Comparison of ENCODE assay signal across 18 mouse cellular contexts in the genomic region with DNA sequence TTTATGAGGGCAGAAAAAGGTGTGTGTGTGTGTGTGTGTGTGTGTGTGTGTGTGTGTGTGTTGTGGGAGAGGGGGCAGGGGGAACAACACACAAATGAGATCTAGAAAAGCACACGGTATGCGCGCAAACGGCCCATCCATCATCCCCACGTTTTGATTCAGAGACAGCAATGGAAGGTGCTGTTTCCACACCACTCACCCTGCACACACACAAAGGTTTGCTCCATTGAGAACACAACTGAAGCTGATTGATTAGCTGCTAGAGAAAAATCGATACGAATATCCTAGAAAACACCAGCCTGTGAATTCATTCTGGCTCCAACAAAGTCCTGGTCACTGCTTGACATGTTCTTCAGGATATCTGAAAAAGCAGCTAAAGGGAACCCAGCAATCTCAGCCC.
DNase-seq lines count a peak whose midpoint lies in the region; ATAC-seq and TF ChIP-seq lines count a peak whose summit lies in the region.
"Had no signal": no experiment of that assay in that cellular context is flagged by ENCODE, and none has a peak within 500 bp of the region (broad histone marks: within the 10 kb centered on the region; RNA-seq: fewer than 3 reads in every experiment).

No protein-coding gene starts in this region.

- TF ChIP-seq POLR2A in heart, adult 2 months (IDR thresholded peaks at IDR 0.05; ENCODE audit: insufficient read depth, low read depth, low read length) = no peak

- no peaks in the 10 kb centered on the region for H3K4me1 ChIP-seq in heart, adult 2 months (ENCODE audit: control insufficient read depth, insufficient read depth, low read length)
- H3K4me1 ChIP-seq in midbrain, embryonic 10.5 days = no peaks in the 10 kb centered on the region
- H3K4me1 ChIP-seq in midbrain, embryonic 16.5 days (ENCODE audit: control insufficient read depth, insufficient read depth, low read length) = no peaks in the 10 kb centered on the region
- no peaks in the 10 kb centered on the region for H3K4me1 ChIP-seq in neural tube, embryonic 12.5 days

- no peak overlapping the region for H3K4me3 ChIP-seq in heart, adult 2 months
- H3K4me3 ChIP-seq in midbrain, embryonic 10.5 days = no peak overlapping the region
- H3K4me3 ChIP-seq in midbrain, embryonic 16.5 days (ENCODE audit: low read depth, low read length) = no peak overlapping the region
- H3K4me3 ChIP-seq in neural tube, embryonic 12.5 days = no peak overlapping the region
- H3K4me3 ChIP-seq: embryonic facial prominence, embryonic 10.5 days; forebrain, embryonic 13.5 days; heart, embryonic 13.5 days had no signal

- intact Hi-C loops in heart, adult 2 months (cut with DNase I) = no loop called here

- H3K9me3 ChIP-seq in midbrain, embryonic 10.5 days (replicated peaks) = no peaks in the 10 kb centered on the region
- H3K9me3 ChIP-seq in midbrain, embryonic 16.5 days (replicated peaks; ENCODE audit: control insufficient read depth, low read length, poor library complexity, severe bottlenecking) = no peaks in the 10 kb centered on the region
- H3K9me3 ChIP-seq in neural tube, embryonic 12.5 days = no peaks in the 10 kb centered on the region
- H3K9me3 ChIP-seq: embryonic facial prominence, embryonic 10.5 days; forebrain, embryonic 13.5 days; heart, embryonic 13.5 days had no signal

- H3K27me3 ChIP-seq in heart, adult 2 months (ENCODE audit: control insufficient read depth, insufficient read depth, low read length) = no peaks in the 10 kb centered on the region
- no peaks in the 10 kb centered on the region for H3K27me3 ChIP-seq in midbrain, embryonic 10.5 days (ENCODE audit: low read depth, poor library complexity, severe bottlenecking)
- no peaks in the 10 kb centered on the region for H3K27me3 ChIP-seq in midbrain, embryonic 16.5 days (ENCODE audit: control insufficient read depth, insufficient read depth, low read depth, low read length)
- no peaks in the 10 kb centered on the region for H3K27me3 ChIP-seq in neural tube, embryonic 12.5 days (replicated peaks)
- H3K27me3 ChIP-seq: forebrain, embryonic 13.5 days; heart, embryonic 13.5 days had no signal

- 89% methylated on average over 7 of the region's 7 CpGs for WGBS in heart, adult 2 months
- 87% methylated on average over 7 of the region's 7 CpGs for WGBS in midbrain, embryonic 10.5 days
- 78% methylated on average over 7 of the region's 7 CpGs for WGBS in midbrain, embryonic 16.5 days
- 51% methylated on average over 7 of the region's 7 CpGs for WGBS in neural tube, embryonic 12.5 days

- H3K79me2 ChIP-seq in heart, adult 2 months (replicated peaks; ENCODE audit: control insufficient read depth, insufficient read depth, low read length) = no peaks in the 10 kb centered on the region

- ATAC-seq in midbrain, embryonic 16.5 days = no peak
- 0 out of 2 replicates have a peak, but pooled peaks have one; percentile 29 for ATAC-seq in neural tube, embryonic 12.5 days (ENCODE audit: low FRiP score, low read depth)
- ATAC-seq: forebrain, embryonic 13.5 days; forebrain, postnatal 0 days had no signal

- peak; percentile 41 for DNase-seq in heart, adult 11 months
- no peak for DNase-seq in heart, adult 2 months
- no peak for DNase-seq in midbrain, embryonic 10.5 days (ENCODE audit: low spot score)
- no peak for DNase-seq in neural tube, embryonic 10.5 days (ENCODE audit: extremely low spot score, low spot score)
- DNase-seq in right cerebral cortex, adult 18-20 months = no peak
- no peak for DNase-seq in urinary bladder, postnatal 4 days (ENCODE audit: low spot score in 2 of 2)
- DNase-seq: adrenal gland, postnatal 10 days; cerebellum, adult 11-12 months; cerebellum, adult 9-10 months; cerebellum, postnatal 25 days; forebrain, postnatal 0 days; gastrocnemius, postnatal 14 days; heart, postnatal 36 days had no signal

- TF ChIP-seq CTCF in heart, adult 2 months (IDR thresholded peaks at IDR 0.05) = no peak

- H3K9ac ChIP-seq in heart, adult 2 months (ENCODE audit: low read depth, low read length) = no peak overlapping the region
- H3K9ac ChIP-seq in midbrain, embryonic 16.5 days (ENCODE audit: low read depth, low read length) = no peak overlapping the region
- H3K9ac ChIP-seq in neural tube, embryonic 12.5 days = no peak overlapping the region
- H3K9ac ChIP-seq: forebrain, embryonic 13.5 days; forebrain, postnatal 0 days; heart, embryonic 13.5 days had no signal

- no peak overlapping the region for H3K4me2 ChIP-seq in midbrain, embryonic 16.5 days (ENCODE audit: low read length)
- H3K4me2 ChIP-seq in neural tube, embryonic 12.5 days (replicated peaks) = no peak overlapping the region
- H3K4me2 ChIP-seq: forebrain, embryonic 13.5 days; heart, embryonic 13.5 days had no signal

- H3K27ac ChIP-seq in heart, adult 2 months = no peak overlapping the region
- H3K27ac ChIP-seq in midbrain, embryonic 10.5 days (replicated peaks) = 0 out of 2 replicates have a peak overlapping the region, but pooled peaks have one; percentile 3
- no peak overlapping the region for H3K27ac ChIP-seq in midbrain, embryonic 16.5 days (ENCODE audit: low read length)
- H3K27ac ChIP-seq in neural tube, embryonic 12.5 days = peak overlapping the region; percentile 0; the same call in 1 of the 2 replicates
- H3K27ac ChIP-seq: embryonic facial prominence, embryonic 10.5 days; forebrain, embryonic 13.5 days; heart, embryonic 13.5 days had no signal

- H3K36me3 ChIP-seq in heart, adult 2 months (ENCODE audit: control insufficient read depth, insufficient read depth, low read length) = no peaks in the 10 kb centered on the region
- no peaks in the 10 kb centered on the region for H3K36me3 ChIP-seq in midbrain, embryonic 10.5 days
- no peaks in the 10 kb centered on the region for H3K36me3 ChIP-seq in midbrain, embryonic 16.5 days (ENCODE audit: control insufficient read depth, insufficient read depth, low read length)
- no peaks in the 10 kb centered on the region for H3K36me3 ChIP-seq in neural tube, embryonic 12.5 days
- H3K36me3 ChIP-seq: embryonic facial prominence, embryonic 10.5 days; heart, embryonic 13.5 days had no signal

- no peak for TF ChIP-seq EP300 in heart, adult 2 months (IDR thresholded peaks at IDR 0.05; ENCODE audit: insufficient read depth, low read depth, low read length)

Comparison
In these comparisons a context has a peak if more than half of its experiments do, and no peak if none do; other contexts are left out.
1. H3K27ac ChIP-seq: peak in midbrain, embryonic 10.5 days (single experiment) and neural tube, embryonic 12.5 days (single experiment); none in heart, adult 2 months (single experiment) and midbrain, embryonic 16.5 days (single experiment).